Mouse (Mus musculus): ENCODE results near the gene Entpd6. TPM values are rescaled to one million over a fixed set of nuclear protein-coding genes. Genes with fewer than 3 reads are reported as not detected.

Gene Entpd6
- polyA plus RNA-seq, 1 experiment from 2014 or later: 22.6 TPM

GRCm38 (mm10) chr2:150800616-150801015, 51.8 kb downstream of the Entpd6 start:
- DNase-seq (ENCODE audit: low spot score): no peak
- 78% methylated on average over 5 of the region's 5 CpGs for WGBS
- H3K27me3 ChIP-seq (ENCODE audit: control insufficient read depth, insufficient read depth, low read length): no peaks in the 10 kb centered on the region
- 0 out of 2 replicates have a peak, but pooled peaks cover 2% of the 10 kb centered on the region for H3K36me3 ChIP-seq (ENCODE audit: control insufficient read depth, insufficient read depth, low read length)
- H3K4me1 ChIP-seq (ENCODE audit: control insufficient read depth, insufficient read depth, low read length): no peaks in the 10 kb centered on the region
- no peaks in the 10 kb centered on the region for H3K9me3 ChIP-seq (ENCODE audit: control insufficient read depth, low read length)
- H3K4me2 ChIP-seq (ENCODE audit: low read depth, severe bottlenecking): no peak overlapping the region
- H3K4me3 ChIP-seq (ENCODE audit: low read depth, low read length): no peak overlapping the region
- H3K9ac ChIP-seq (ENCODE audit: low read length): no peak overlapping the region
- no peak overlapping the region for H3K27ac ChIP-seq (replicated peaks; ENCODE audit: low read depth, low read length)
- ATAC-seq (ENCODE audit: insufficient number of reproducible peaks, low FRiP score, low TSS enrichment, low read depth): no peak

- Histone ChIP-seq H3K36me3 (ENCODE audit: control insufficient read depth, insufficient read depth, low read length) (0 out of 2 replicates have a peak, but pooled peaks cover 2% of the 10 kb centered on the region), H3K4me1 (ENCODE audit: control insufficient read depth, insufficient read depth, low read length) (no peaks in the 10 kb centered on the region)
- no peak for DNase-seq (ENCODE audit: low spot score)
These were observed 54.2 kb downstream of the Entpd6 start for GRCm38 (mm10) chr2:150803035-150803434.

GRCm38 (mm10) chr2:150808381-150808780, 59.5 kb downstream of the Entpd6 start:
- Histone ChIP-seq H3K4me2 (ENCODE audit: low read depth, severe bottlenecking) (no peak overlapping the region), H3K27me3 (ENCODE audit: control insufficient read depth, insufficient read depth, low read length) (no peaks in the 10 kb centered on the region), H3K36me3 (ENCODE audit: control insufficient read depth, insufficient read depth, low read length) (peaks cover 6% of the 10 kb centered on the region; the same call in 1 of the 2 replicates), H3K4me3 (ENCODE audit: low read depth, low read length) (no peak overlapping the region), H3K4me1 (ENCODE audit: control insufficient read depth, insufficient read depth, low read length) (no peaks in the 10 kb centered on the region), H3K9me3 (ENCODE audit: control insufficient read depth, low read length) (no peaks in the 10 kb centered on the region), H3K27ac (replicated peaks; ENCODE audit: low read depth, low read length) (no peak overlapping the region), H3K9ac (ENCODE audit: low read length) (no peak overlapping the region)
- no peak for ATAC-seq (ENCODE audit: insufficient number of reproducible peaks, low FRiP score, low TSS enrichment, low read depth)
- WGBS: 86% methylated on average over 6 of the region's 6 CpGs
- DNase-seq (ENCODE audit: low spot score): no peak

More at GRCm38 (mm10) chr2:150803035-150803434, 54.2 kb downstream of the Entpd6 start:
- no peak overlapping the region for H3K9ac ChIP-seq (ENCODE audit: low read length)
- no peak for ATAC-seq (ENCODE audit: insufficient number of reproducible peaks, low FRiP score, low TSS enrichment, low read depth)
- H3K9me3 ChIP-seq (ENCODE audit: control insufficient read depth, low read length): no peaks in the 10 kb centered on the region
- H3K27me3 ChIP-seq (ENCODE audit: control insufficient read depth, insufficient read depth, low read length): no peaks in the 10 kb centered on the region
- WGBS: 93% methylated on average over 1 of the region's 1 CpGs
- H3K27ac ChIP-seq (replicated peaks; ENCODE audit: low read depth, low read length): no peak overlapping the region
- H3K4me3 ChIP-seq (ENCODE audit: low read depth, low read length): no peak overlapping the region
- no peak overlapping the region for H3K4me2 ChIP-seq (ENCODE audit: low read depth, severe bottlenecking)

- Histone ChIP-seq H3K27ac (replicated peaks; ENCODE audit: low read depth, low read length) (no peak overlapping the region), H3K9me3 (ENCODE audit: control insufficient read depth, low read length) (no peaks in the 10 kb centered on the region), H3K9ac (ENCODE audit: low read length) (no peak overlapping the region), H3K27me3 (ENCODE audit: control insufficient read depth, insufficient read depth, low read length) (no peaks in the 10 kb centered on the region), H3K4me1 (ENCODE audit: control insufficient read depth, insufficient read depth, low read length) (no peaks in the 10 kb centered on the region), H3K4me3 (ENCODE audit: low read depth, low read length) (no peak overlapping the region), H3K4me2 (ENCODE audit: low read depth, severe bottlenecking) (no peak overlapping the region), H3K36me3 (ENCODE audit: control insufficient read depth, insufficient read depth, low read length) (peaks cover 10% of the 10 kb centered on the region; the same call in 1 of the 2 replicates)
- ATAC-seq (ENCODE audit: insufficient number of reproducible peaks, low FRiP score, low TSS enrichment, low read depth) (no peak), DNase-seq (ENCODE audit: low spot score) (no peak)
- WGBS: 94% methylated on average over 6 of the region's 6 CpGs
These were observed 60.0 kb downstream of the Entpd6 start for GRCm38 (mm10) chr2:150808812-150809211.

- H3K9ac ChIP-seq (ENCODE audit: low read length): no peak overlapping the region
- no peaks in the 10 kb centered on the region for H3K27me3 ChIP-seq (ENCODE audit: control insufficient read depth, insufficient read depth, low read length)
- H3K27ac ChIP-seq (replicated peaks; ENCODE audit: low read depth, low read length): no peak overlapping the region
- no peaks in the 10 kb centered on the region for H3K9me3 ChIP-seq (ENCODE audit: control insufficient read depth, low read length)
- H3K36me3 ChIP-seq (ENCODE audit: control insufficient read depth, insufficient read depth, low read length): peaks cover 12% of the 10 kb centered on the region; the same call in 1 of the 2 replicates
- no peak overlapping the region for H3K4me3 ChIP-seq (ENCODE audit: low read depth, low read length)
- WGBS: 74% methylated on average over 5 of the region's 5 CpGs
- H3K4me1 ChIP-seq (ENCODE audit: control insufficient read depth, insufficient read depth, low read length): no peaks in the 10 kb centered on the region
- ATAC-seq (ENCODE audit: insufficient number of reproducible peaks, low FRiP score, low TSS enrichment, low read depth) (no peak), DNase-seq (ENCODE audit: low spot score) (no peak)
- no peak overlapping the region for H3K4me2 ChIP-seq (ENCODE audit: low read depth, severe bottlenecking)
These were observed 61.8 kb downstream of the Entpd6 start for GRCm38 (mm10) chr2:150810603-150811002.

GRCm38 (mm10) chr2:150812816-150813215, 64.0 kb downstream of the Entpd6 start:
- Histone ChIP-seq H3K27ac (replicated peaks; ENCODE audit: low read depth, low read length) (no peak overlapping the region), H3K4me1 (ENCODE audit: control insufficient read depth, insufficient read depth, low read length) (no peaks in the 10 kb centered on the region), H3K27me3 (ENCODE audit: control insufficient read depth, insufficient read depth, low read length) (no peaks in the 10 kb centered on the region), H3K36me3 (ENCODE audit: control insufficient read depth, insufficient read depth, low read length) (peaks cover 13% of the 10 kb centered on the region; the same call in 1 of the 2 replicates), H3K9me3 (ENCODE audit: control insufficient read depth, low read length) (no peaks in the 10 kb centered on the region), H3K4me2 (ENCODE audit: low read depth, severe bottlenecking) (no peak overlapping the region), H3K9ac (ENCODE audit: low read length) (no peak overlapping the region), H3K4me3 (ENCODE audit: low read depth, low read length) (no peak overlapping the region)
- WGBS: 96% methylated on average over 6 of the region's 6 CpGs
- DNase-seq (ENCODE audit: low spot score): no peak
- ATAC-seq (ENCODE audit: insufficient number of reproducible peaks, low FRiP score, low TSS enrichment, low read depth): no peak

- Histone ChIP-seq H3K4me1 (ENCODE audit: control insufficient read depth, insufficient read depth, low read length) (no peaks in the 10 kb centered on the region), H3K36me3 (ENCODE audit: control insufficient read depth, insufficient read depth, low read length) (peaks cover 12% of the 10 kb centered on the region; the same call in 1 of the 2 replicates), H3K27ac (replicated peaks; ENCODE audit: low read depth, low read length) (no peak overlapping the region), H3K27me3 (ENCODE audit: control insufficient read depth, insufficient read depth, low read length) (no peaks in the 10 kb centered on the region), H3K9ac (ENCODE audit: low read length) (no peak overlapping the region), H3K9me3 (ENCODE audit: control insufficient read depth, low read length) (no peaks in the 10 kb centered on the region), H3K4me2 (ENCODE audit: low read depth, severe bottlenecking) (no peak overlapping the region), H3K4me3 (ENCODE audit: low read depth, low read length) (no peak overlapping the region)
- no peak for DNase-seq (ENCODE audit: low spot score)
- 91% methylated on average over 18 of the region's 18 CpGs for WGBS
- no peak for ATAC-seq (ENCODE audit: insufficient number of reproducible peaks, low FRiP score, low TSS enrichment, low read depth)
These were observed 68.0 kb downstream of the Entpd6 start for GRCm38 (mm10) chr2:150816676-150817402.

- Histone ChIP-seq H3K4me2 (ENCODE audit: low read depth, severe bottlenecking) (no peak overlapping the region), H3K4me3 (ENCODE audit: low read depth, low read length) (no peak overlapping the region), H3K9ac (ENCODE audit: low read length) (no peak overlapping the region), H3K9me3 (ENCODE audit: control insufficient read depth, low read length) (no peaks in the 10 kb centered on the region), H3K4me1 (ENCODE audit: control insufficient read depth, insufficient read depth, low read length) (no peaks in the 10 kb centered on the region), H3K27me3 (ENCODE audit: control insufficient read depth, insufficient read depth, low read length) (no peaks in the 10 kb centered on the region), H3K27ac (replicated peaks; ENCODE audit: low read depth, low read length) (no peak overlapping the region), H3K36me3 (ENCODE audit: control insufficient read depth, insufficient read depth, low read length) (peaks cover 10% of the 10 kb centered on the region; the same call in 1 of the 2 replicates)
- DNase-seq (ENCODE audit: low spot score) (no peak), ATAC-seq (ENCODE audit: insufficient number of reproducible peaks, low FRiP score, low TSS enrichment, low read depth) (no peak)
- WGBS: 84% methylated on average over 8 of the region's 8 CpGs
These were observed 69.9 kb downstream of the Entpd6 start for GRCm38 (mm10) chr2:150818742-150819141.

Data from limb, embryonic 11.5 days (tissue).